Mouse (Mus musculus): ENCODE data around the gene Pxylp1. TPM values are rescaled to one million over a fixed set of nuclear protein-coding genes. Genes with fewer than 3 reads are reported as not detected.
A peak's percentile ranks its signal among the peaks of the same experiment; 100 is the strongest.

Gene Pxylp1
- polyA plus RNA-seq, 1 experiment, result 8.6 TPM

GRCm38 (mm10) chr9:96833606-96834005 is 58.9 kb downstream of the Pxylp1 start:
- 74% methylated on average over 5 of the region's 5 CpGs for WGBS
- TF ChIP-seq POLR2A (IDR thresholded peaks at IDR 0.05; ENCODE audit: borderline replicate concordance, extremely low read depth, low read depth, low read length) (no peak), CTCF (IDR thresholded peaks at IDR 0.05; ENCODE audit: insufficient read depth, low read length) (no peak)
- Histone ChIP-seq H3K4me3 (replicated peaks; ENCODE audit: extremely low read depth, low read depth, low read length) (no peak overlapping the region), H3K4me1 (ENCODE audit: control insufficient read depth, insufficient read depth, low read length) (no peaks in the 10 kb centered on the region)
- no peak for DNase-seq

- H3K4me3 ChIP-seq (replicated peaks; ENCODE audit: extremely low read depth, low read depth, low read length), result no peak overlapping the region
- WGBS, result 79% methylated on average over 4 of the region's 4 CpGs
- TF ChIP-seq POLR2A (IDR thresholded peaks at IDR 0.05; ENCODE audit: borderline replicate concordance, extremely low read depth, low read depth, low read length), result no peak
- TF ChIP-seq CTCF (IDR thresholded peaks at IDR 0.05; ENCODE audit: insufficient read depth, low read length), result no peak
- H3K4me1 ChIP-seq (ENCODE audit: control insufficient read depth, insufficient read depth, low read length), result no peaks in the 10 kb centered on the region
- no peak for DNase-seq
Measured at GRCm38 (mm10) chr9:96832516-96832915, 60.0 kb downstream of the Pxylp1 start.

GRCm38 (mm10) chr9:96830856-96831359 is 61.6 kb downstream of the Pxylp1 start:
- H3K4me3 ChIP-seq (replicated peaks; ENCODE audit: extremely low read depth, low read depth, low read length), result no peak overlapping the region
- WGBS, result 77% methylated on average over 17 of the region's 17 CpGs
- DNase-seq, result no peak
- H3K4me1 ChIP-seq (ENCODE audit: control insufficient read depth, insufficient read depth, low read length), result no peaks in the 10 kb centered on the region
- no peak for TF ChIP-seq CTCF (IDR thresholded peaks at IDR 0.05; ENCODE audit: insufficient read depth, low read length)
- TF ChIP-seq POLR2A (IDR thresholded peaks at IDR 0.05; ENCODE audit: borderline replicate concordance, extremely low read depth, low read depth, low read length), result no peak

GRCm38 (mm10) chr9:96829682-96830081 is 62.8 kb downstream of the Pxylp1 start:
- 90% methylated on average over 3 of the region's 3 CpGs for WGBS
- no peaks in the 10 kb centered on the region for H3K4me1 ChIP-seq (ENCODE audit: control insufficient read depth, insufficient read depth, low read length)
- DNase-seq, result no peak
- no peak overlapping the region for H3K4me3 ChIP-seq (replicated peaks; ENCODE audit: extremely low read depth, low read depth, low read length)
- TF ChIP-seq CTCF (IDR thresholded peaks at IDR 0.05; ENCODE audit: insufficient read depth, low read length), result peak; percentile 10; the same call in 1 of the 2 replicates
- TF ChIP-seq POLR2A (IDR thresholded peaks at IDR 0.05; ENCODE audit: borderline replicate concordance, extremely low read depth, low read depth, low read length), result no peak

- Histone ChIP-seq H3K4me3 (replicated peaks; ENCODE audit: extremely low read depth, low read depth, low read length) (no peak overlapping the region), H3K4me1 (ENCODE audit: control insufficient read depth, insufficient read depth, low read length) (no peaks in the 10 kb centered on the region)
- no peak for TF ChIP-seq CTCF (IDR thresholded peaks at IDR 0.05; ENCODE audit: insufficient read depth, low read length)
- no peak for TF ChIP-seq POLR2A (IDR thresholded peaks at IDR 0.05; ENCODE audit: borderline replicate concordance, extremely low read depth, low read depth, low read length)
- DNase-seq, result no peak
- WGBS, result 60% methylated on average over 2 of the region's 2 CpGs
Measured at GRCm38 (mm10) chr9:96828071-96828470, 64.4 kb downstream of the Pxylp1 start.

- TF ChIP-seq CTCF (IDR thresholded peaks at IDR 0.05; ENCODE audit: insufficient read depth, low read length), result no peak
- TF ChIP-seq POLR2A (IDR thresholded peaks at IDR 0.05; ENCODE audit: borderline replicate concordance, extremely low read depth, low read depth, low read length), result no peak
- 76% methylated on average over 12 of the region's 12 CpGs for WGBS
- DNase-seq, result no peak
- Histone ChIP-seq H3K4me1 (ENCODE audit: control insufficient read depth, insufficient read depth, low read length) (no peaks in the 10 kb centered on the region), H3K4me3 (replicated peaks; ENCODE audit: extremely low read depth, low read depth, low read length) (no peak overlapping the region)
Measured at GRCm38 (mm10) chr9:96827002-96827785, 65.3 kb downstream of the Pxylp1 start.

GRCm38 (mm10) chr9:96824857-96825256 is 67.6 kb downstream of the Pxylp1 start:
- no peak for DNase-seq
- Histone ChIP-seq H3K4me3 (replicated peaks; ENCODE audit: extremely low read depth, low read depth, low read length) (no peak overlapping the region), H3K4me1 (ENCODE audit: control insufficient read depth, insufficient read depth, low read length) (no peaks in the 10 kb centered on the region)
- 95% methylated on average over 18 of the region's 18 CpGs for WGBS
- TF ChIP-seq POLR2A (IDR thresholded peaks at IDR 0.05; ENCODE audit: borderline replicate concordance, extremely low read depth, low read depth, low read length), result no peak
- TF ChIP-seq CTCF (IDR thresholded peaks at IDR 0.05; ENCODE audit: insufficient read depth, low read length), result no peak

GRCm38 (mm10) chr9:96824026-96824425 is 68.4 kb downstream of the Pxylp1 start:
- H3K4me3 ChIP-seq (replicated peaks; ENCODE audit: extremely low read depth, low read depth, low read length), result no peak overlapping the region
- 54% methylated on average over 12 of the region's 12 CpGs for WGBS

GRCm38 (mm10) chr9:96823541-96823940 is 68.9 kb downstream of the Pxylp1 start:
- H3K4me1 ChIP-seq (ENCODE audit: control insufficient read depth, insufficient read depth, low read length), result no peaks in the 10 kb centered on the region
- TF ChIP-seq POLR2A (IDR thresholded peaks at IDR 0.05; ENCODE audit: borderline replicate concordance, extremely low read depth, low read depth, low read length), result no peak
- TF ChIP-seq CTCF (IDR thresholded peaks at IDR 0.05; ENCODE audit: insufficient read depth, low read length), result no peak
- H3K4me3 ChIP-seq (replicated peaks; ENCODE audit: extremely low read depth, low read depth, low read length), result no peak overlapping the region
- WGBS, result 40% methylated on average over 5 of the region's 5 CpGs
- no peak for DNase-seq

More at GRCm38 (mm10) chr9:96824026-96824425, 68.4 kb downstream of the Pxylp1 start:
- no peaks in the 10 kb centered on the region for H3K4me1 ChIP-seq (ENCODE audit: control insufficient read depth, insufficient read depth, low read length)
- DNase-seq, result no peak
- no peak for TF ChIP-seq POLR2A (IDR thresholded peaks at IDR 0.05; ENCODE audit: borderline replicate concordance, extremely low read depth, low read depth, low read length)

GRCm38 (mm10) chr9:96823005-96823404 is 69.5 kb downstream of the Pxylp1 start:
- H3K4me1 ChIP-seq (ENCODE audit: control insufficient read depth, insufficient read depth, low read length), result no peaks in the 10 kb centered on the region; the same call in 1 of the 2 replicates
- WGBS, result 84% methylated on average over 9 of the region's 9 CpGs
- TF ChIP-seq POLR2A (IDR thresholded peaks at IDR 0.05; ENCODE audit: borderline replicate concordance, extremely low read depth, low read depth, low read length) (no peak), CTCF (IDR thresholded peaks at IDR 0.05; ENCODE audit: insufficient read depth, low read length) (no peak)
- no peak overlapping the region for H3K4me3 ChIP-seq (replicated peaks; ENCODE audit: extremely low read depth, low read depth, low read length)
- no peak for DNase-seq
